Mouse (Mus musculus) Muller cell, postnatal 12 days (primary cell): Measurements from ENCODE around the gene Otor.

Source experiments
- DNase-seq: peaks from one replicate; pipeline ENCODE4 v3.0.0-alpha.2; 2015; ENCODE audit errors: inconsistent ontology term

Gene Otor

GRCm38 (mm10) chr2:143078198-143078851, at the start of gene Otor:
Gene Otor (plus strand): TSS chr2:143078473.
- no peak for DNase-seq

DNA sequence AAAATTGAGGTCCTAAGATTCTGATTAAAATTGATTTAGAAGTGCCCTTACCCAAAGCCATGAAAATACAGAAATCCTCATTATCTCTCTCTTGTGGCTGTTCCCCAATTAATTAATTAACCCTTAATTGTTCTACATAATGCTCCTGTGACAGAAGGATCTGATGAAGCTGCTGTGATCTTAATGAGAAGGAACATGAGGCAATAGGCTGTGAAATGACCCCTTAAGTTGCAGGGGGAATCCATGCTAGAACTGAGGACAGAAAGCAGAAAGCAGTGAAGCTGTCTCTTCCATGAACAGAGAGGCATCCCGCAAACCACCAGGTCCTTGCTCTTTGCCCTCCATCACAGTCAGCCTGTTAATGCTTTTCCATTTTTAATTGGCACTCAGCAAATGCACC, 47.0 kb upstream of the Otor start:
- DNase-seq = no peak

DNA sequence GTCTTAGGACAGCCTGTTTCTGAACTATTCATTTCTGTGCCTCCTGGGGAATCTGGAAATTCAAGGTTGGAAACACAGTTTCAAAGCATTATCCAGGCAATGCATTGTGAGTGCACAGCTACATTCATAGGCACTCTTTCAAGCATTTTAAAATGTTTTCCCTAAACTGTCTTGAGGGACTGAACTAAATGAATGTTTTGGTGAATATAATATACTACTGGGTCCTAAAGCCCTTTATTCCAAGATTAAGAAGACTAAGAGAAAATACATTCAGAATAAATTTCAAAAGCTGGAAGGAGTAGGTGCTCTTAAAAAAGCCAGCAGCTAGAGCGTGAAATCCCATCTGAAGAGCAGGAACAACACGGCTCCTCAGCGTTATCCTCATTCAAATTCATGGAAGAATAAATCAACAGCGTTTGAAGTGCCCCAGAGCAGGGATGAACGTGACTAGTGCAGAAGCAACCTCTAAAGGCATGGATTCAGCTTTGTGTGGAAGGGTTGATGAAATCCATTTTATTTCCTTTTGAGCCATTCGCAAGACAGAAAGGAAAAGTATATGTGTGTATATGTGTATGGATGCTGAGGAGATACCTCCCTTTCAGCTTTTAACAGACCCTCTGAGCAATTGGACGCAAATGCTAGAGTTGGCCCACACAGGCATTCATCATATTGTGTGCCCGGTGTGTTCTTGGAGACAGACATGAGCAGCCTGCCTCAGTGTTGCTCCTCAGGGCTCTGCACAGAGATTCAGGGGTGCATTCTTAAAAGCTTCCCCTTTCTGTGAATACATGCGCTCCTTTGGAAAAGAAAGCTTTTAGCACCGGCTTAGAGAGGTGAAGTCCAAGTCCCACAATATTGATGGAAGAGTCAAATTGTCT, 45.7 kb upstream of the Otor start:
- no peak for DNase-seq

- no peak for DNase-seq
Observed at GRCm38 (mm10) chr2:143034350-143035085, 43.8 kb upstream of the Otor start.

GRCm38 (mm10) chr2:143035086-143035593, 43.1 kb upstream of the Otor start:
- DNase-seq = no peak

GRCm38 (mm10) chr2:143041596-143041995, 36.7 kb upstream of the Otor start:
- DNase-seq = no peak

- DNase-seq = no peak
Observed at GRCm38 (mm10) chr2:143055251-143055650, 23.0 kb upstream of the Otor start.

GRCm38 (mm10) chr2:143056736-143057135, 21.5 kb upstream of the Otor start:
- DNase-seq = no peak

DNA sequence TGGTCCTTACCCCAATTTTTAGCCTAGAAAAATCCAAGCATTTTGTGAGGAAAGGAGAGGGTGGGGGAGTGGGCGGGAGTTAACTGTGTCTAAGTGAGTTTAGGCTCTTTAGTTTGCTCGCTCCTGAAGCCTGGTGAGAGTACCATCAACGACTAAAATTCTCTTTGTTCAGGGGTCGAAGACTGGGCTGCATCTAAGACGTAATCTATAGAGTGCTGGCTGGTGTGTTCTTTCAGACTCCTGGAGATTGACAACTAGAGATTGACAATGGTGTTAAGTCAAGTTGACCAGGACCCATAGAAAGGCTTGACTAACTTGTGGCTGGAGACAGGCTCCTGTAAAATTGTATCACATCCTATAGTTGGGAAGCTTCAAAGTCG, 15.9 kb upstream of the Otor start:
- DNase-seq = no peak

- peak; percentile 89 for DNase-seq
Observed at GRCm38 (mm10) chr2:143062812-143063792, 15.2 kb upstream of the Otor start, which contains the start of gene Snrpb2. Gene Snrpb2 (plus strand): TSS chr2:143063039.

DNA sequence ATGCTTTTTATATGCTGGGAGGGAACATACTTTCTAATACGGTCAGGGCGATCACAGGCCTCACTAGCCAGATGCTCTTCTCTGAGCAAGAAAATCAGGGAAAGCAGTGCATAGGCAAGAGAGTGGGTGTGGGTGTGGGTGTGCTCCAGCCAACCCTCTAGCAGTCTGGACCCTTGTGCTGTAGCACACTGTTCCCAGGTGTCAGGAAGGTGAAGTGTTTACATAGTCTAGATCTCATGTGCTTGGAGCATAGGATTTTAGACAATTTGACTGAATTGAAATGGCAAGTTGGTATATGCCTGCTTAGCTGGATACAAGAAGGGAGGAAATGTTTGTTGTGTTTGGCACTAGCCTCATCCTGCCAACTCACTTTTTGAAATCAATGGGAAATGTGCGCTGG, 12.4 kb upstream of the Otor start:
- DNase-seq = no peak

DNA sequence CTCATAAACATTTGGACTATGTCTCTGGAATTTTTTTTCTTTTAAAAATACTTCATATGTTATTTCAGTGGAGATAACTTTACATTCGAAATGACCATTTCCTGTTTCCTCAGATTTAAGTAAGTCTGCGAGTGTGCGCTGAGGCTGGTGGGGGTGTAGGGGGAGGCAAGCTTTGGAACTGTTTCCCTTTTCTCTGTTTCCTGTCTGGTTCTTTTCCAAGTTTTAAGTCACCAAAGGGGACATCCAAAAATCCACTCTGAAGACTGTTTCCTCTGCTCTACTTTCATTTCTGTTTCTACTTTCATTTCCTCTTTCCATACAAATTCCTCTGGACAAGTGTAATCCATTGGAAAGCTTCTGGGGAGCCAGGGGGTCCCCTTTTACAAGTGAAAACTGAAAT, 3.4 kb downstream of the Otor start:
- no peak for DNase-seq

DNA sequence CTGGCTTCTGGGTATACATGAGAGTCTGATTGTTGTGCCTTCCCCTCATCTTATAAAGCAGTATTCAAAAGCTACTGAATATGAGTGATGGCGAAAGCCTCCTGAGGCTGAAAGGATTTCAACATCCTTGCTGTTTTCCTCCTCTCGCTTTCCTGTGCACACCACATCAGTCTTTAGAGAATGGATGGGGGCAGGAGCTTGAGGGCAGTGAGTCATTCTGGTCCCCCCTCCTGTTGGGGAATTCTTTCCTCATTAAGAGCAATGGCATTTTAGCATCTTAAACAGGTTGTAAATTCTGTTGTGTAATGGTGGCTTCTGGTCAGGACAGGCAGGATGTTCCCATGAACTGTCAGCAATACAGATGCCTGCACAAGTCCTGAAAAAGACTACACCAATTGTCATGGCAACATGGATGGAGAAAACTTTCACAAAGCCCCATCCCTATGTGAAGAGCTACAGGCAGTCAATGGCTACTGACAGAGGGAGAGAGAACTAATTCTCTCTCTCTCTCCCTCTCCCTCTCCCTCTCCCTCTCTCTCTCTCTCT, 6.7 kb downstream of the Otor start:
- peak; percentile 60 for DNase-seq

- no peak for DNase-seq
Observed at GRCm38 (mm10) chr2:143089866-143090265, 11.6 kb downstream of the Otor start.

DNA sequence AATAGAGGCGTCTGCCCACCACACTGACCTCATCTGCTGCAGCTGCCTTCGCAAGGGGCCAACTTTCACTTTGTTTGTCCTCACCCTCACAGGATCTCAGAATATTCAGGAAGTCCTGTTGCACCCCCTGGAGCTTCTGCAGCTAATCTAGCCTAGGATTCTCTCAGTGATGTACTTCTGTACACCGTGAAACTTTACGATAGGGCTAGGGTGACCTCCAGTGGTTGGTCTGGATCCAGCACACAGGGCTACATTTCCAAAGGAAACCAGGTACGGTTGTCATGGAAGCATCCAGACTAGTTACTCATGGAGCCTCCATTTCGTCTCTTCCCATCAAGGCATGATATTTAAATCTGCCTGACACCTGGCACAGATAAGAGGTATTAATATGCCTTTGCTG, 15.5 kb downstream of the Otor start:
- peak; percentile 46 for DNase-seq

DNA sequence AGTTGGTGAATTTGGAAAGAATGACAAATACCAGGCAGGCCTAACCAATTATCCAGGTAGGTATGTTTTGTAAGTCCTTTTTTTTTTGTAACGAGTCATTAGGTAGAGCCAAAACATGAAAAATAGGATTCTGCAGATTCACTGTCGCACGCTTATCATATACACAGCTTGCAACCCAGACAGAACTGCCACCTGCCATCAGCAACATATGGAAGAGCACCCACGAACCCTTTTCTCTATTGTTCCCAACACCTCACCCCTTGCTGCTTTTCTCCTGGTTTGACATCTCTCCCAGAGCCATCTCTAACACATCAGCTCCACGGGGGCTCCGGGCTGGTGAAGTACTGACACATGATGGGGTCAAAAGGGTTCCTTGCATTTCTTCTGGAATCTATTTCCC, 16.5 kb downstream of the Otor start:
- DNase-seq = no peak

DNA sequence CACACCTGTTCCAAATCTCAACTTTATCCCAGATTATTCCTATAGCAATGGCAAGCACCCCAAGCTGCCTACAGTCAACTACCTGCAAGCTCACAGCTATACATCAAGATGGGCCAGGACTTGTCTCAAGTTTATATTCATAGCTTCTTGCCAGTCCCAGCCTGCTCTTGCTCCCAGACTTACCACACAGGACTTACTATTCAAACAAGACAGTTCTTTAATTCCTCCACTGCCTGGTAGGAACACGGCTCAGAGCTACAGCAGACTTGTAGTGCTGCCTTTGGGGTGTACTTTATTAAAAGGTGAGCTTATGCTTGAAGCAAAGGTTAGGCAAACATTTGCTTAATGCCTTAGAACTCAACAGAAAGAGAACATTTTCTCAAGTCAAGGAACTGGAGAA, 18.9 kb downstream of the Otor start:
- no peak for DNase-seq

DNA sequence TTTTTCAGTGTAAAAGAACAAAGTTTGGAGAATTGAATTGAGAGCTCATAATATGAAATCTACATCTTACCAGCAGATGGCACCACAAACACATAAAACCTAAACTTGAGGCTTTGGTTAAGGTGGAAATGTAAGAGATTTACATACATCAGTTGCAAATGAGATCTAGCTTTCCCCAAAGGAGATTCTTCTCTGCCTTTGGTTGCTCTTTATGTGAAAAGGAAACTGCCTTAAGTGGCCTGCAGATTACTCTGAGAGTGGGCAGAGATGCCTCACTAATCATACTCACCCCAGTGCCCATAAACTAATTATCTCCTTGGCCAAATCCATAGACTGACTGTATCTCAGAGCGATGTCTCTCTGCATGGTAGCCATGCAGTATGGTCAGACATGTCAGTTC, 35.6 kb downstream of the Otor start:
- peak; percentile 20 for DNase-seq

DNA sequence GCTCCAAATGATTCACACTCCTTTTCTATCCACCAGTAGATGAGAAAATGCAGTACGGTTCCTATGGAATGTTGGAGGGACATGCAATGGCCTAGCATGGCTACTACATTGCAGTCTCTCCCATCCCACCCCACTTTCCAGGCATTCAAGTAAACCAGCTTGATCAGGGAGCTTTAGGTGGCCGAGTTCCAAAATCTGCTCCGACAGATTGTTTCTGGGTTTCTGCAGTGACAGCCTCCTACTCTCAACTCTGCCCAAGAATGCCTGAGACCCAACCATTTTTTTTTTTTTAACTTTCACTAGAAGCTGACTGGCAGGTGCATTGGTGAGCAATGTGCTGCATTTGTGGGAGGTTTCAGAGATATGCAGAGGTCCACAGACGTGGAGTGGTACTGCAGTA, 36.4 kb downstream of the Otor start:
- DNase-seq = no peak

DNA sequence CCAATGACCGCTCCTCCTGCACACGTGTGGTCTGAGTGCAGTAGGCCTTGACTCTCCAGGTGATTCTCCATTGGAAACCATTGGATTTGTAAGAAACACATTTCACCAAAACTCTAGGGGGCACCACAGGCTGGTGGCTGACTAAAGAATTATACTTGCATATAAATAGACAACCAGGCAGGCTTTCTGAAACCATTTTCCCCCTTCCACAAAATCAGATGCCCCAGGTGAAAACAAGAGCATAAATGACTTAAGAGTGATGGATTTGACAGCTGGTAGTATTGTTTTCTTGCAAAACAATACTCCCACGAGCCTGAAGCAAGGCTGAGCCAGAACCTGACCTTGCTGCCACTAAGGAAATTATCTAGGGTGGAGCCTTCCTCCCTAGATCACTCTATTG, 39.2 kb downstream of the Otor start:
- DNase-seq = no peak

- no peak for DNase-seq
Observed at GRCm38 (mm10) chr2:143118221-143118620, 39.9 kb downstream of the Otor start.
